Mouse (Mus musculus) splenic B cell, adult 2 months (primary cell): ENCODE measurements around the gene Fcho1.
A peak's percentile ranks its signal among the peaks of the same experiment; 100 is the strongest.

ENCODE experiments used
- DNase-seq: peaks from one replicate; pipeline ENCODE4 v3.0.0-alpha.2; 2011; ENCODE audit warnings: low read depth, low spot score
- H3K27me3 ChIP-seq: 2 replicates; pipeline ENCODE4 v1.6.1; 2012; ENCODE audit warnings: mild to moderate bottlenecking, low read length, moderate library complexity, mixed read lengths; ENCODE audit not compliant: control insufficient read depth, poor library complexity, insufficient read depth, severe bottlenecking
- H3K36me3 ChIP-seq: 2 replicates; pipeline ENCODE4 v1.6.1; 2012; ENCODE audit warnings: mild to moderate bottlenecking, low read length, moderate library complexity, mixed read lengths; ENCODE audit not compliant: control insufficient read depth, poor library complexity, insufficient read depth, severe bottlenecking

Gene Fcho1

GRCm38 (mm10) chr8:71728826-71729620 lies 3.5 kb upstream of the Fcho1 start:
- peak; percentile 49 for DNase-seq
- Histone ChIP-seq H3K27me3 (no peaks in the 10 kb centered on the region), H3K36me3 (no peaks in the 10 kb centered on the region)

GRCm38 (mm10) chr8:71728240-71728785 lies 2.8 kb upstream of the Fcho1 start:
- DNase-seq, result peak; percentile 30
- no peaks in the 10 kb centered on the region for H3K36me3 ChIP-seq
- no peaks in the 10 kb centered on the region for H3K27me3 ChIP-seq

- Histone ChIP-seq H3K36me3 (peaks cover 8% of the 10 kb centered on the region), H3K27me3 (no peaks in the 10 kb centered on the region)
- no peak for DNase-seq
These were observed 1.1 kb downstream of the Fcho1 start for GRCm38 (mm10) chr8:71724389-71724788.

GRCm38 (mm10) chr8:71723047-71723551 lies 2.4 kb downstream of the Fcho1 start:
- no peaks in the 10 kb centered on the region for H3K27me3 ChIP-seq
- peak; percentile 87 for DNase-seq
- peaks cover 9% of the 10 kb centered on the region for H3K36me3 ChIP-seq

- H3K36me3 ChIP-seq, result peaks cover 12% of the 10 kb centered on the region
- DNase-seq, result no peak
- H3K27me3 ChIP-seq, result no peaks in the 10 kb centered on the region
These were observed 5.5 kb downstream of the Fcho1 start for GRCm38 (mm10) chr8:71719928-71720457.

- Histone ChIP-seq H3K27me3 (no peaks in the 10 kb centered on the region), H3K36me3 (peaks cover 15% of the 10 kb centered on the region)
- DNase-seq, result no peak
These were observed 6.3 kb downstream of the Fcho1 start for GRCm38 (mm10) chr8:71719218-71719617.

- H3K27me3 ChIP-seq, result no peaks in the 10 kb centered on the region
- no peak for DNase-seq
- peaks cover 18% of the 10 kb centered on the region for H3K36me3 ChIP-seq
These were observed 7.3 kb downstream of the Fcho1 start for GRCm38 (mm10) chr8:71718252-71718651.

GRCm38 (mm10) chr8:71717096-71717495 lies 8.4 kb downstream of the Fcho1 start:
- Histone ChIP-seq H3K36me3 (peaks cover 18% of the 10 kb centered on the region), H3K27me3 (no peaks in the 10 kb centered on the region)
- DNase-seq, result no peak

GRCm38 (mm10) chr8:71716561-71717053 lies 8.9 kb downstream of the Fcho1 start:
- H3K27me3 ChIP-seq, result no peaks in the 10 kb centered on the region
- no peak for DNase-seq
- H3K36me3 ChIP-seq, result peaks cover 17% of the 10 kb centered on the region

GRCm38 (mm10) chr8:71715531-71715930 lies 10.0 kb downstream of the Fcho1 start:
- Histone ChIP-seq H3K27me3 (no peaks in the 10 kb centered on the region), H3K36me3 (peaks cover 12% of the 10 kb centered on the region)
- DNase-seq, result no peak

GRCm38 (mm10) chr8:71711574-71711973 lies 13.9 kb downstream of the Fcho1 start:
- no peak for DNase-seq
- Histone ChIP-seq H3K27me3 (no peaks in the 10 kb centered on the region), H3K36me3 (peaks cover 16% of the 10 kb centered on the region)

GRCm38 (mm10) chr8:71709800-71710446 lies 15.6 kb downstream of the Fcho1 start:
- Histone ChIP-seq H3K36me3 (peaks cover 16% of the 10 kb centered on the region), H3K27me3 (no peaks in the 10 kb centered on the region)
- DNase-seq, result peak; percentile 86

- DNase-seq, result no peak
- peaks cover 13% of the 10 kb centered on the region for H3K36me3 ChIP-seq
- H3K27me3 ChIP-seq, result no peaks in the 10 kb centered on the region
These were observed 16.2 kb downstream of the Fcho1 start for GRCm38 (mm10) chr8:71709134-71709799.

GRCm38 (mm10) chr8:71707874-71708273 lies 17.6 kb downstream of the Fcho1 start:
- DNase-seq, result peak; percentile 84
- H3K27me3 ChIP-seq, result no peaks in the 10 kb centered on the region
- H3K36me3 ChIP-seq, result peaks cover 10% of the 10 kb centered on the region
